Mouse (Mus musculus) B cell, adult 2 months (primary cell): ENCODE measurements around the gene Fam8a1.

Source experiments
- DNase-seq, 2 experiments: peaks; one replicate each; pipeline ENCODE4 v3.0.0; 2022

The Fam8a1 gene

DNA sequence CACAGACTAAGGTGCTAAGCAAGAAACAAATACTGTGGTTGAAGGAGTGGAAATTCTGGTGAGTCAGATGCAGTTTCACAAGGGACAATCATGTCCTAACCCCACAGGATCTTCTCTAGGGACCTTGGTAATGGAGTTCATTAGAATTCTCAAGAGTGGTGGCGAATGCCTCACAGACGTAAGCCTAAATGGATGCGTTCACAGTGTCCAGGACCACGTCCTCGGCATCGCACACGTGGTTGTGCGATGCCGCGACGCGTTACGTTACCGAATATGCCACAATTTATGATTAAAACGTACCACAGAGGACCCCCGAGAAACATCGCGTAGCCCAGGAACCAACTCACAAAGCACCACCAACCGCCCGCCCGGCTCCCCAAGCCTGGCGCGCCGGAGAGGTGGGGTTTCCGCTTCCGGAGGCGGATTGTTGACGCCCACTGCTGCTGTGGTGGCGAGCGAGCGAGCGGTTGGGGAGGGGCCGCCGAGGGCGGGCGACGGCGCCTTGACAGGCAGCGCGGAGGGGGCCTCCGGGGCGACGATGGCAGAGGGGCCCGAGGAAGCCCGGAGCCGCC lies at the start of gene Fam8a1:
Gene Fam8a1, plus strand, starts transcription at position 475 of the 572 bp plus-strand sequence.
- peak; percentile 96 to 98 for DNase-seq

DNA sequence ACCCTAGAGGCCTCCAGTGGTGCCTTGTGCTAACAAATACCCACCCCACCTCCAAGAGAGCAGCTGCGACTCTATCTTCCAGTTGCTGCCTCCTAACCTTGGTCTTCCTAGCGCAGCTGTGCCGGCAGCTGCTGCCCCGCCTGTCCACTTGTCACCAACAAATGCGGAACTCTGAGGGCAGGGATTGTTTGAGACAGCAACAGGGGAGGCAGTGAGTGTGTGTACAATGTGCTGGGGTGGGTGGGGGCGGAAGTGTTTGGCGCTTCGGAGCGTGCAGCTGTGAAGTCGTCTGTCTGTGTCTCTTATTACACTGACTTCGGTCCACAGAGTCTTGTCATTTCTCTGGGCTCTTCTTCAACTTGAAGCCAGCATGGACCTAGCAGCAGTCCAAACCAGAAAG lies 49.7 kb upstream of the Fam8a1 start:
- DNase-seq, result peak; percentile 57

DNA sequence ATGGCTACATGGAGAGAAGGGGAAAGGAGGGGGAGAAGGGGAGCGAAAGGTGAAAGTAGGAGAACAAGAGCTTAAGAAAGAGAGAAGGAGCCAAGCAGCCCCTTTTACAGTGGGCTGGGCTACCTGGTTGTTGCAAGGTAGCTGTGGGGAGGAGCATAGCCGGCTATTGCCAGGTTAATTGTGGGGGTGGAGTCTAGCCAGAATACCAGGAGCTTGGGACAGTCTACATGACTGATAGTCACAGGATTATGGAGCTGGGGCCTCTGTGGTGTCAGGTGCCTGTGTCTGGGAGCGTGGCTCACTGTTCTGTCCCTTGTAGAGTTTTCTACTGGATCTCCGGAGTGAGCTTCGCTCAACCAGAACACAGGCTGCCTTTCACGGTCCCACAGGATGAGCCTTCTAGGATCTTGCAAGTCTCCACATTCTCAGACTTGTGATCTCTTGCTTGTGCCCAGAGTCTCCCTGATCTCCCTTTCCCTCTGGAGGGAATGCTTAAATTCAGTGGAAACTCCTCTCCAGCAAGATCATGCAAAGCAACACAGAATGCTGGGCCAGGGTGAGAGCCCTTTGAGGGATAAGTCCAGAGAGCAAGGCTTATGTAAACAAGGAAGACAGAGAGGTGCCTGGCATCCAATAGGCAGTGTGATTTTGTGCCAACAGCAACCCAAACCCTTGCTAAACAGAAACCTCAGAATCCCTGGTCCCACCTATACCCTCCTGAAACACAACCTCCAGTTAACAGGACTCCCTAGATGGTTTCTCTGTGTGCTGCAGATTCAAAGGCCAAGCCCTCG lies 48.2 kb upstream of the Fam8a1 start:
- no peak for DNase-seq

DNA sequence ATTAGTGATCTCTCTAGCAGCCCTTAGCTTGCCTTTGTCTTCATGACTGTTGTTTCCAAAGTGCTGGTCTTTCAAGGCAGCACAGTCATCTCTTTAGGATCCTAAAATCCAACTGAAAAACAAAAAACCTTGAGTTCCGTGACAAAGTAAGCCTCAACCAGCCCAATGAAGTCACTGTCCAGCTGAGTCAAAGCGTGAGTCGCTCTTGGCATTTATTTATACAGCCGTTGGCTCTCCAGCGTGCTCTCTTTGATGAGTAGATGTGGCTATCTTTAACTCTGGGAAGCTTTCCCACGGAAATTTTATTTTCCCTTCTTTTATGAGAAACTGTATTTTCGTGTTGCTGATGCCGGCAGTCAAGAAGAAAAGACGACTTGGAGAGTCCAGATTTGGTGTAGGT lies 42.7 kb upstream of the Fam8a1 start:
- no peak for DNase-seq

DNA sequence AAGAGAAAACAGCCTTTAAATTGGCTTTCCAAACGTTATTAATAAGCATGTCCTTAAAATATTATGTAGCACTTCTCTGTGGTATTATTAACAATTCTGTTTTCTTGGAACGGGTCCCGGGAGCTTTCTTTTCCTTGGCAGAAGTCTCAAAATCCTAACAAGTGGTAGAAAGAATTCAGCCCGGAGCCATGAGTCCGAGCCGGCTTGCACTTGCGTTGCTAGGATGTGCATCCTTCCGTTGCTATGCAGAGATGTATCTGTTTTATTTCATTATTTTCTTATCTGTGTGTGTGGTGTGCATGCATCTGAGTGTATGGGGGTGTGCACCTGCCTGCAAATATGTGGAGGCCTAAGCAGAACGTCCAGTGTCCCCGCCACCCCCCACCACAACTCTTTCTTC lies 41.5 kb upstream of the Fam8a1 start:
- DNase-seq, result no peak

DNA sequence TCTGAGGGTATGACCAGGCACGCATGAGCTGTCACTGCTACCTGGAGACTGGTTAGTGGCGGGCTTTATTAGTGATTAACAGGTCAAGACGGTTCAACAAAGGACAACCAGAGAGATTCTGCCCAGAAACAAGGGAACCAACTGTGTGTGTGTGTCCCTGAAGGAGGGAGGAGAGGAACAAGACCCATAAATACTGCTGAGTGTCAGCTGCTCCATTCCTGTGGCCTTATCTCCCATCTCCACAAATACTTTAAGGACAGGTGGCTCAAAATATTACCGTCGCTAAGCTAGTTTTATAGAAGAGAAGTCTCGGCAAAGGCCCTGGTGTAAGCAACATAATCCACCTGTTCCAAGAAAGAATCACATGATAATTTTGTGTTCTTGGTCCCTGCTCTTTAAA lies 39.9 kb upstream of the Fam8a1 start:
- no peak for DNase-seq

DNA sequence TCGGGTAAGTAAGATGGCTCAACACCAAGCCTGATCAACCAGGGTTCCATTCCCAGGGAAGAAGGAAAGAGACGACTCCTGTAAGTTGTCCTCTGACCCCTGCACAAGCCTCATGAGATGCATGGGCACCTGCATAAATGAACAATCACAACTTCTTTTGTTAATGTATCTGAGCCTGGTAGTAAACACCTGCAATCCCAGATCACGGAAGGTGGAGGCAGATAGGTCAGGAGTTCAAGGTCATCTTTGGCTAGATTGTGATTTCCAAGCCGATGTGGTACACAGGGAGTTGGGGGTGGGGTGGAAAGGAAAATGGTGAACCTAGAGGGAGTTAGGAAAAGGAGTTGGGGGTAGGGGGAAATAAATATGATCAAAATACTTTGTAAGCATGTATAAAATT lies 36.5 kb upstream of the Fam8a1 start:
- DNase-seq, result no peak

DNA sequence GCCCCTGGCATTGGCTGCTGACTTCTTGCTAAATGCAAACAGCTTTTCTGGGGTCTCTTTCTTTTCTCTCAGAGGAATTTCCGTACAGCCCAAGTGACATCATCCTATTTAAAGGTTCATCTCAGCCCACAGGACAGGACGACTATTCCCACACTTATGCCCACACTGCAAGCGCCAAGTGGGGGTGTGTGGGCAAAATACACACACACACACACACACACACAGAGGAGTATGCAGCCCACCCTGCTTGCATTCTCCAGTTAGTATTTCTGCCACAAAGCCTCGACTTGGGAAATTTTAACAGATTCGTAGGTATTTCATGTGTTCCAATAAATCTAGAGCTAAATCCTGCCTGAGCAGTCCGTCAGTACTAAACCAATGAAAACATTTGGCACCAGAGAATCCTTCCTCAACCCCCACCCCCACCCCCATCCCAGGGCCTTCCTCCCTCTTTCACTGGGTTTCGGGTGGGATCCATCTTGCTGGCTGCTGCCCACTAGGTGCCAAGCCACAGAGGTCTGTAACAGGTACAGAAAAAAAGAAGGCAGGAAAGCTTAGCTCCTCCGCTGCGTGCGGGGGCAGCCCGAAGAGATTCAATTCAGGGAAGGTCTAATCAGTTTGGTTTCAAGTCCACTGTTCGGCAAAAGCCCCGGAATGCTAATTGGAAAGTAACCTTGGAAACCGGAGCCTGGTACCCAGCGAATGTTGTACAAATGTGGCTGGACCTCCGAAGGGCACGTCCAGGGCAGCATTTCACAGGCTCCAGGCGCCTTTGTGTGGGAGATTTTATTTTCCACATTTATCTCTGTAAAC lies 35.8 kb upstream of the Fam8a1 start:
- DNase-seq, result no peak

DNA sequence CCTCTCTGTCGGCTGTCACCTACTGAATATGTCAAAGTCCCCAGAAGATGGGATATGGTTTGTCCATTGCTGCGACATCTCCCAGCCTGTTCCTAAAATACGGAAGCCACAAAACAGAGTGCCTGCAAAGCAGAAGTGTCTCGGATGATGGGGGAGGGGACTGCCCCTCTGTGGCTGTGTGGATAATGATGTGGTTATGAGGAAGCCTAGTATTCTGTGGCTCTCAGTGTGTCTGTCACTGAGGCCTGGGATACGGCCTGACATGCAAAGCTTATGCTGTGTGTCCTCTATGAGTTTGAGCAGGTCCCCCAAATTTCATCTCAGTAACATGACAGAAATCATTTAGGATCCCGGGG lies 35.2 kb upstream of the Fam8a1 start:
- DNase-seq, result peak; percentile 42 to 56

DNA sequence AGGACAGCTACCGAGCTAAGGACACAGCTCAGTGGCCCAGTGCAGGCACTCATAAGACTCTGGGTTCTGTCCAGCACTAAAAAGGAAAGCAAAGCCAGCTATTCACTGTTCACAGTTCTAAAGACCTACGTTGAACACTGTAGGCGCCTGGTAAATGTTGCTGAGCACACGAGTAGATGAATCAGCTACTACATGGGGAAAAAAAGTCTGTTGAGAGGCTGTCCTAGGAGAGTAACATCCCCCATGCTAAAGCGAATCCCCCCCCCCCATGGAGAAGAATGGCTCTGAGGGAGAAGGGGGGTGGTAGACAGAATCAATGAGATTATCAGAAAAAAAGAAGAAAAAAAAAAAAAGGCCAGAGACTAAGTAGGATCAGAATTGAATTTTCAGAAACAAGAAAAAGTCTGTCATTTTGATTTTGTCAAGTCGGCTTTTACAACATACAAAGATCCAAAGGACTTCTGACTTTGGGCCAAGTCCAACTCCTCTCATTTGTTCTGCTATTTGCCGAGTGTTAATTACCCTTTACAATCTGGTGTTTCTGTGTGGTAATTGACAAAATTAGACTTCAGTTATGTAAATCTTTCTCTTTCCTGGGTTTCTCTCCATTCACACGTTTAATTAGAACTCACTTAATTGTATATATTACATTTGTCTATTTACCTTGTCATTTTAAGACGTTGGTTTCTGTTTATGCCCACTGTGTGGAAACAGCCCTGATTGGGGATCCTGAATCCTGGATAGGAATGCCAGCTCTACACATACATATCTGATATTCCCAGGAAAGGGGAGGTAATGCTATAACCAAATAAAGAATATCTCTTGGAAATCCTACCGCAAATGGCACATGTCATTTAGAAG lies 28.5 kb upstream of the Fam8a1 start:
- DNase-seq, result no peak

DNA sequence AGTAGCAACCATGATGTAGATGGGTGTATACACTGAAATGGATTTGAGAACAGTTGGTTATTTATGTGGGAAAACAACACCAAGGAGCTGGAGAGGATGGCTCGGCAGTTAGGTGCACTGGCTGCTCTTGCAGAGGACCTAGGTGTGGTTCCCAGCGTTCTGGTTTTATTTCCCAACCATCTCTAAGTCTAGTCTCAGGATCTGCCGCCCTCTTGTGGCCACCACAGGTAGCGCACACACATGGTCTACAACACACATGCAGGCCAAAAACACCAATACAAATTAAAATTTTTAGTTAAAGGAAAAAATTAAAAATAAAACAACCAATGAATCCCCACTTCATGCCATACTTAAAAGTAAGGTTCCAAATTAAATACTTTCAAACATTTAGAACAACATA lies 27.0 kb upstream of the Fam8a1 start:
- peak; percentile 45 to 50 for DNase-seq

DNA sequence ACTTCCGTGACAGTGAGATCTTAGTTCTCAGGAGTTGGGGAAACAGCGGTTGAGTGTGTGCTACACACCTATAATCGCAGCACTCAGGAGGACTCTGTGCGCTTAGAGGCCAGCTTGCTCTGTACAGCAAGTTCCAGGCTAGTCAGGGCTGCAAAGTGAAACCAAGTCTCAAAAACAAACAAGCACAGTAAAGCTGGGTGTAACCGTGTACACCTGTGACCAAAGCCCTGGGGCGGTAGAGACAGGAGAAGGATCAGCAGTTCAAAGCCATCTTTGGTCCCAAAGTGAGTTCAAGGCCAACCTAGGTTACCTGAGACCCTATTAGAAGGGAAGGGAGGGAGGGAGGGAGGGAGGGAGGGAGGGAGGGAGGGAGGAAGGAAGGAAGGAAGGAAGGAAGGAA lies 25.1 kb upstream of the Fam8a1 start:
- DNase-seq, result no peak

DNA sequence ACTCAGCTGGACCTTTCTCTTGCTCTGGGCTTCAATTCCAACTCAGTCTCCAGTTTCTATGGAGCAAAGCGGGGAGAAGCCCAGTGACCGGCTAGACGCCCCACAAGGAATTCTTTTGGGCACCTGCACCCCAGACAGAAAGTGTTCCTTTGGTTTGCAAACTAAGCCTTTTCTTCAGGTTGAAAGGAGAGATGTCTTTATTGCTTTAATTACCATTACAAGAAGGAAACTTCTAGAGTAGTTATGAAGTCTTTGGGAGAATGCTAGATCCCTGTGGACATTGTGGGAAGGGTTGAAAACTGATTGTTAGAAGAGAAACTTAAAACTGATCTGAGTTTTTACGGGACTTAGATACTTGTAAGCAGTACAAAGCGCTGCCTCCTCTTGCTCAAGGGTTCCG lies 23.8 kb upstream of the Fam8a1 start:
- DNase-seq, result no peak

DNA sequence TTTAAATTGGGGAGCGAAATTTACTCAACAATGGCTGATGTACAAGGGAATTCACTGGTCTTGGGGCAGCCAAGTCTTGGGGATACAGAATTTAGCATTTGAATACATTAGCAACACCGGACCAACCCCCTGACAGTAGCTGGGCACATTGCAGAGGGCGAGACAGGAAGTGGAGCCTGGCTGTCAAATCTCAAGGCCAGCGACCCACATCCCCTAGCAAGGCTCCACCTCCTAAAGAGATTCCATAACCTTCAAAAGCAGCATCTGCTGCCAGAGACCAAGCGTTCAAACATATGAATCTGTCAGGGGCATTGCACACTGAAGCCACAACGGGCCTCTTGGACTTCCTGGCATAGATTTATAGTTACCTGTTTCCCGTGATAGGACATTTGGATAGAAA lies 17.5 kb upstream of the Fam8a1 start:
- no peak for DNase-seq

DNA sequence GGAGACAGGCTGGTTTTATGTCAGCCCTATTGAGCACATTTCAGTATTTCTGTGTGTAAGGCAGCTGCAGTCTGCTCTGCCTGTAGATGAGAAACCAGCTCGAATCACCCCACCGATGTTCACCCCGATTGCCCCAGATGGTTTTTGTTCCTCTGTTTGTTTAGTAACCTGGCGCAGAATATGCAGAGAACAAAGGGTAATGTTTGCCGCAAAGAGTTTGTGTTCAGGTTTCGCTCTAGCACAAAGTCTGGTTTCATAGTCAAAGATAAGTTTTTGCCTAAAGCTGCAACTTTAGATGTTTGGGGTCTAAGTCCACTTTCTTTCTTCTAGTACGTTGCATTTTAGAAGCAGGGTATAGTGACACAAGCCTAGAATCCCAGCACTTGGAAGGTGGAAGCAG lies 16.7 kb upstream of the Fam8a1 start:
- no peak for DNase-seq

DNA sequence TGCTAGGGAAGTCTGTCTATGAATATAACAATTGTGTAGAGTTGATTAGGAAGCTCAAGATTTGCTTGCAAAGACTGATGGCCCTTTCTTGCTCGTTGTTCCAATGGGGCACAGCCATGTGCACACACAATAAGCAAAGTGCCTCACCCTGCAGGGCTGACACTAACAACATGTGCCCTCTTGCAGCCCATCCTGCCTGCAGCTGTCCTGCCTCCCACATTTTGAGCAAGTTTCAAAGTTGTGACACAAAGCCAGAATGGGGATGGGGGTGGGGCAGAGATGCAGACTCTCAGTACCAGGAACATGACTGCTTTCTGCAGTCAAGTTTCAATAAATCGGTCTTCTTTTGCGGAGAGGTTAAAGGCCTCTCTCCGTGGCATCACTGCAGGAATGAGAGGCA lies 15.7 kb upstream of the Fam8a1 start:
- DNase-seq, result no peak

DNA sequence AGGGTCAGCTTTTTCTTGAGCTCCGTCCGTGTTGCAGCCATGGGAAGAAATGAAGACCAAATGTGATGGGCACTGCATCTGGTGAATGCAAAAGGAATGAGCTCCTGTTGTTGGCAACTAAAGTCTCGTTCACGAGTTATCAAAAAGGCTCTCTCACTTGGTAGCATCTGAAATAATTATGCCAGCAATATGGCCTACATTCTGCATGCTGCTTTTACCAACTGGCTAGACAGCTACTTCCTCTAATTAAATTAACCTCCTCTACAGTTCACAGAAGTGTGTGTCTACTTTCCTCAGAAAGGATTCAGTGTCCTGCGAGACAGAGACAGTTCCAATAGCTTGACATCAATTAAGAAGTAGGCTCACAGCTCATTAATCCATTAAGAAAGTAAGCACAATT lies 14.8 kb upstream of the Fam8a1 start:
- no peak for DNase-seq

DNA sequence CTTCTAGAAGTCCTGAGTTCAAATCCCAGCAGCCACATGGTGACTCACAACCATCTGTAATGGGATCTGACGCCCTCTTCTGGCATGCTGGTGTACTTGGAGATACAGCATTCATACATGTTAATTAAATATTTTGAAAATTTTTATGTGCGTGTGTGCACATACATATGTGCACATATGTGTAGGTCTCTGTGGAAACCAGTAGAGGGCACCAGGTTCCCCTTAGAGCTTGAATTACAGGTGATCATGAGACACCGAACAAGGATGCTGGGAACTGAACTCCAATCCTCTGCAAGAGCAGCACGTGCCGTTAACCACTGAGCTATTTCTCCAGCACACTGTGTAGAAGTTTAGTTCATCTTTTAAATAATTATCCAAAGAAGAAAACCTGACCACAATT lies 10.1 kb upstream of the Fam8a1 start:
- no peak for DNase-seq

DNA sequence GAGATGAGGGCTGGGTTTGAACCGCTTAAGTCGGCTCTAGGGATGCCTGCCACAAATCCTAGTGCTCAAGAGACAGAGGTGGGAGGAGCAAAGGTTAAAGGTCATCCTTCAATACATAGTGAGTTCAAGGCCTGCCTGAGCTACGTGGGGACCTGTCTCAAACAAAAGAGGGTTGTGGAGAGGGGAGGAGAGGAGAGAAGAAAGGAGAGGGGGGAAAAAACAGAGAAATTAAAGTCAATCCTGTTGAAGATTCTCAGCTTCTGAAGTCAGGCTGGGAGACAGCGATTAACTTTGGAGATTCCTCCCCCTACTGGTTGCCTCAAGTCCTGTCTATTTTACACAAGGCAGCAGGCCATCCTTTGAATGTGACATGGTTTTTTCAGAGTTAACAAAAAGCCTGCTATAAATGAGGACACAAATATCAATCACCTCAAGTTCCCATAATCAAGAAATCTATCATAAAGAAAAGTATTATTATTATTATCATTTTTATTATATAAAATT lies 5.8 kb upstream of the Fam8a1 start:
- DNase-seq, result peak; percentile 25 to 46

DNA sequence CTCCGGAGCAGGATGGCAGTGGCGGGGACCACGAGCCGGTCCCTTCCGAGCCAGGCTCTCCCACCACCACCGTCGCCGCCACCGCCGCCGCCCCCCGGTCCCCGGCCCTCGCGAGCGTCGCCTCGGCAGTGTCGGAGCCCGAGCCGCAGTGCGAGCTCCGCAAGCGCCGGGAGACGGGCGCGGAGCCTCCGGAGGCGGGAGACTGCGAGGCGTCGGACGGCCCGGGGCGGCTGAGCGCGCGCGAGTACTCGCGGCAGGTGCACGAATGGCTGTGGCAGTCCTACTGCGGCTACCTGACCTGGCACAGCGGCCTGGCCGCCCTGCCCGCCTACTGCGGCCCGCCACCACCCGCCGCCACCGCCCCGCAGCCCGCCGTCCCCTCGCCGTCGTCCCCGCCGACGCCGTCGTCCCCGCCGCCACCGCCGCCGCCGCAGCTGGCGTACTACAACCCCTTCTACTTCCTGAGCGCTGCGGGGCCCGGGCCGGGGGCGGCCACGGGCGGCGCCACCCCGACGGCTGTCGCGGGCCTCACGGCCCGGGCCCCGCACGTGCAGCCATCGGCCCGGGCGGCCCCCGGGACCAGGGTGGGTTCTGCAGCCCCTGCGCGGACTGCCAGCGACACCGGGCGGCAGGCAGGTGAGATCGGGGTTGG lies 424 bp downstream of the Fam8a1 start:
- DNase-seq, result peak; percentile 35 to 44

DNA sequence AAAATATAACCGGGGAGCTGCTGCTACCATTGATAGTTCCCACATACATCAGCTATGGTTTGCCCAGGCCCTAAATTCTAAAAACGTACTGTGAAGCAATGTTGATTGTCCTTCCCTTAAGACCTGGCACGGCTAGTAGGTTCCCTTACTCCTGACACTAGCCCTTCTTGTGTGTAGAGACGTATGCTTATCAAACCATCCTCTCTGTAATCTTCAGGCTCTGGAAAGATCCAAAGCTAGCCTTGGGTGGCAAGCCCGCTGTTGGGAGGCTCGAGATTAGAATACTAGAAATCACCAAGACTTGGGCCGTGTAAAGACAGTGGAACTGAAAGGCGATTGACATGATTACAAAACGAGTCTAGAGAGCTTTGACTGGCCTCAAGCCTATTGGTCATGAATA lies 1.2 kb downstream of the Fam8a1 start:
- DNase-seq, result peak in 1 of 2 experiments; percentile 7

DNA sequence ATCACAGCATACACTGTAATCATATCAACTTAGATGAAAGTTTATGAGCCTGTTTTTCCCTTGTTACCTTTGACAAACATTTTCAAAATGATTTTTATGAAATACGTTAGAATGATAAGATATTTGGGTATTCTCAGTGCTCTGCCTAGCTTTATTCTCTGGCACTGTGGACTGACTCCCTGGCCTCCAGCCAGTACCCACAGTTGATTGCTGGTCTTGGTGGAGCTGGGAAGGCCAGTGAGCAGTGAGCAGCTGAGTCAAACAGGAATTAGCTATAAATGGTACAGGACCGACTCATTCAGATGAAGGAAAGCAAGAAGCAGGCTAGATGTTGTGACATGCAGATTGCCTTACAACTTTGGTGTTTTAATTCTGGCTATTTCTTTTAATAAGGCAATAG lies 5.3 kb downstream of the Fam8a1 start:
- DNase-seq, result no peak
